Mouse (Mus musculus) effector memory CD4-positive, alpha-beta T cell, adult 5 months (primary cell): ENCODE data around the gene Trmt1l. TPM values are rescaled to one million over a fixed set of nuclear protein-coding genes. Genes with fewer than 3 reads are reported as not detected.

Experiments used
- polyA plus RNA-seq: library from polyadenylated mRNA; unstranded; fragments of 100-300 nt; shearing (Covaris generic); gene quantifications from one replicate; pipeline ENCODE4 v1.2.1, GENCODE M21; 2017

The Trmt1l gene
- 52.2 TPM for polyA plus RNA-seq

GRCm38 (mm10) chr1:151428263-151429221 is at the start of gene Trmt1l, which contains the start of gene Swt1:
Trmt1l (plus strand) TSS chr1:151428542.
Swt1 (minus strand) TSS chr1:151428455.

GRCm38 (mm10) chr1:151500531-151501361 is 72.4 kb downstream of the Trmt1l start, which contains the start of gene Rnf2:
Rnf2 (minus strand) TSS chr1:151500955.

Other genes starting within 250 kb of the Trmt1l start
- not detected for gene Gm47985, start 246.0 kb upstream of the Trmt1l start, polyA plus RNA-seq
- gene Gm8947, start 236.2 kb upstream of the Trmt1l start, polyA plus RNA-seq: not detected
- gene Gm47995, start 230.1 kb upstream of the Trmt1l start, polyA plus RNA-seq: not detected
- gene 3110040M04Rik, start 224.4 kb upstream of the Trmt1l start, polyA plus RNA-seq: not detected
- gene Gm47996, start 218.4 kb upstream of the Trmt1l start, polyA plus RNA-seq: not detected
- gene Ivns1abp, start 84.1 kb upstream of the Trmt1l start, polyA plus RNA-seq: 342 TPM
- gene Swt1, start 87 bp upstream of the Trmt1l start, polyA plus RNA-seq: 39.3 TPM
- 134 TPM for gene Rnf2, start 72.4 kb downstream of the Trmt1l start, polyA plus RNA-seq
- gene Fam129a, start 142.6 kb downstream of the Trmt1l start, polyA plus RNA-seq: 34.8 TPM